Mouse (Mus musculus): ENCODE measurements around the gene Frmd4a.

DNA sequence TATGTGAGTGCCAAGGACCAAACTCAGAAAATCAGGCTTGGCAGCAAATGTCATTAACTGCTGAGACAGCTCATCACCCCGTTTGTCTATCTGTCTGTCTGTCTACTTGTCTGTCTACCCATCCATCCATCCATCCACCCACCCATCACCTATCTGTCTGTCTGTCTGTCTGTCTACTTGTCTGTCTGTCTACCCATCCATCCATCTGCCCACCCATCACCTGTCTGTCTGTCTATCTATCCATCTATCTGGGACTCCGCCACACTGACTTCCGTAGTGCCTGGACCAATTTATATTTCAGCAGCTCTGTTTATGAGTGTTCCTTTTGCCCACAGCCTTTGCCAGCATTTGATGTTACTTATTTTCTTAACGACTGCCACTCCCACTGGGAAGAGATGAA lies 375.5 kb downstream of the Frmd4a start:
- TF ChIP-seq POLR2A (IDR thresholded peaks at IDR 0.05; ENCODE audit: borderline replicate concordance, extremely low read depth, low read depth, low read length), result no peak
- no peak for TF ChIP-seq CTCF (IDR thresholded peaks at IDR 0.05; ENCODE audit: insufficient read depth, low read length)
